Mouse (Mus musculus): ENCODE results near the gene Zfp950. TPM values are rescaled to one million over a fixed set of nuclear protein-coding genes. Genes with fewer than 3 reads are reported as not detected.
"Not testable (repeated sequence)": the region's sequence is repeated elsewhere in the genome, so short reads cannot be mapped to it uniquely, and the experiment has no call there.

Gene Zfp950
- 10 to 100 TPM; 34.6 to 39.4 TPM for total RNA-seq (2021)

- peak; percentile 56 to 58 for DNase-seq (ENCODE audit: extremely low spot score in 1 of 2, low spot score in 1 of 2)
These were observed at the start of gene Zfp950 for GRCm38 (mm10) chr19:61140342-61141206. Zfp950 (minus strand) TSS chr19:61140840.

- DNase-seq (ENCODE audit: extremely low spot score in 1 of 2, low spot score in 1 of 2): not testable (repeated sequence)
These were observed 43.0 kb upstream of the Zfp950 start, which contains the start of gene Gm6020 for GRCm38 (mm10) chr19:61183590-61183989. Gm6020 (plus strand) TSS chr19:61183890.

- DNase-seq (ENCODE audit: extremely low spot score in 1 of 2, low spot score in 1 of 2): no peak
These were observed 35.2 kb upstream of the Zfp950 start, which contains the start of gene Gm7102 for GRCm38 (mm10) chr19:61175756-61176324. Gm7102 (minus strand) TSS chr19:61176309.

- DNase-seq (ENCODE audit: extremely low spot score in 1 of 2, low spot score in 1 of 2): no peak
These were observed 11.2 kb upstream of the Zfp950 start for GRCm38 (mm10) chr19:61151701-61152420.

GRCm38 (mm10) chr19:61151372-61151700 is 10.7 kb upstream of the Zfp950 start:
- no peak for DNase-seq (ENCODE audit: extremely low spot score in 1 of 2, low spot score in 1 of 2)

GRCm38 (mm10) chr19:61141299-61141698 is 659 bp upstream of the Zfp950 start:
- no peak for DNase-seq (ENCODE audit: extremely low spot score in 1 of 2, low spot score in 1 of 2)

- no peak for DNase-seq (ENCODE audit: extremely low spot score in 1 of 2, low spot score in 1 of 2)
These were observed 2.0 kb downstream of the Zfp950 start for GRCm38 (mm10) chr19:61138655-61139054.

GRCm38 (mm10) chr19:61131096-61131495 is 9.5 kb downstream of the Zfp950 start:
- no peak for DNase-seq (ENCODE audit: extremely low spot score in 1 of 2, low spot score in 1 of 2)

- no peak for DNase-seq (ENCODE audit: extremely low spot score in 1 of 2, low spot score in 1 of 2)
These were observed 30.5 kb downstream of the Zfp950 start for GRCm38 (mm10) chr19:61110184-61110583.

GRCm38 (mm10) chr19:61097764-61098163 is 42.9 kb downstream of the Zfp950 start:
- DNase-seq (ENCODE audit: extremely low spot score in 1 of 2, low spot score in 1 of 2): no peak

GRCm38 (mm10) chr19:61096776-61097175 is 43.9 kb downstream of the Zfp950 start:
- DNase-seq (ENCODE audit: extremely low spot score in 1 of 2, low spot score in 1 of 2): no peak

GRCm38 (mm10) chr19:61090541-61090940 is 50.1 kb downstream of the Zfp950 start:
- DNase-seq (ENCODE audit: extremely low spot score in 1 of 2, low spot score in 1 of 2): no peak

- DNase-seq (ENCODE audit: extremely low spot score in 1 of 2, low spot score in 1 of 2): no peak
These were observed 51.6 kb downstream of the Zfp950 start for GRCm38 (mm10) chr19:61089001-61089400.

GRCm38 (mm10) chr19:61087781-61088180 is 52.9 kb downstream of the Zfp950 start:
- no peak for DNase-seq (ENCODE audit: extremely low spot score in 1 of 2, low spot score in 1 of 2)

GRCm38 (mm10) chr19:61085217-61085616 is 55.4 kb downstream of the Zfp950 start:
- no peak for DNase-seq (ENCODE audit: extremely low spot score in 1 of 2, low spot score in 1 of 2)

GRCm38 (mm10) chr19:61084149-61084940 is 56.3 kb downstream of the Zfp950 start:
- DNase-seq (ENCODE audit: extremely low spot score in 1 of 2, low spot score in 1 of 2): peak; percentile 88 to 97

GRCm38 (mm10) chr19:61083006-61083405 is 57.6 kb downstream of the Zfp950 start:
- DNase-seq (ENCODE audit: extremely low spot score in 1 of 2, low spot score in 1 of 2): no peak

- DNase-seq (ENCODE audit: extremely low spot score in 1 of 2, low spot score in 1 of 2): no peak
These were observed 60.3 kb downstream of the Zfp950 start for GRCm38 (mm10) chr19:61080251-61080749.

- DNase-seq (ENCODE audit: extremely low spot score in 1 of 2, low spot score in 1 of 2): no peak
These were observed 62.0 kb downstream of the Zfp950 start for GRCm38 (mm10) chr19:61078622-61079021.

GRCm38 (mm10) chr19:61065011-61065410 is 75.6 kb downstream of the Zfp950 start:
- no peak for DNase-seq (ENCODE audit: extremely low spot score in 1 of 2, low spot score in 1 of 2)

Data from layer of hippocampus, postnatal 25 days (tissue).